Mouse (Mus musculus): Measurements from ENCODE around the gene Il17ra.
A peak's percentile ranks its signal among the peaks of the same experiment; 100 is the strongest.

Gene Il17ra

DNA sequence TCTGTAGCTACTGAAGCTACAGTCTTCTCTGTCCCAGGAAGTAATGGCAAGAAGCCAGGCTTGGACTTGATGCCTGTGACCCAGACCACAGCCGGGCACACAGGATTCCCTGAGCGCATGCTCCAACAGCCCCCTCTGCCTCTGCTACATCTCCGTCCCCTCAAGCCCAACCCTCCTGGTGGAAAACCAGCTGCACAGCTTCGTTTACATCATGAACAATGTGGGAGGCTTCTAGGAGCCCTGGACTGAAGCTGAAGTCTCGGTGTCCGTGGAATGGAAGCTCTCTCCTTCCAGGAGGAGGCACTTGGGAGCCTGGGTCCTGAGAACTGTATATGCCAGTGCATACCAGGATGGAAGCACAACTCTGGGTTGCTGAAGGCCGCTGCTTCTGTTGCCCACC lies 46.9 kb downstream of the Il17ra start:
- DNase-seq (ENCODE audit: low spot score) = no peak

DNA sequence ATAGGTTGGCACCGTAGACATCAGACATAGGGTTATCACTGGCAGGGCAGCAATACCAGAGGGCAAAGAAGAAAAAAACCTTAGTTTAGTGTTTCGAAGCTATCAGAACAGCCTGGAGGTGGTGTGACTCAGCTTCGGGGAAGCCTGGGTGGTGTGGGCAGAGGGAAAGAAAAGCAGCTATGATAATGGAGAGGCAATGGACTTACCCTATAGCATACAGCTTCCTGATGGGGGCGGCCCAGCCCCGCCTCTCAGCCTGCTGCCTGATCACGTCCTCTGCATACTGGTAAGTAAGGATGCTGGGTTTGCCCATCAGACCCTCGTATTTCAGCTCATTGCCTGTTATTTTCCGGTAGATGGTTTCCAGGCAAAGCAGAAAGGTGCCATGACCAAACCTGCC lies 47.4 kb downstream of the Il17ra start:
- DNase-seq (ENCODE audit: low spot score) = no peak

DNA sequence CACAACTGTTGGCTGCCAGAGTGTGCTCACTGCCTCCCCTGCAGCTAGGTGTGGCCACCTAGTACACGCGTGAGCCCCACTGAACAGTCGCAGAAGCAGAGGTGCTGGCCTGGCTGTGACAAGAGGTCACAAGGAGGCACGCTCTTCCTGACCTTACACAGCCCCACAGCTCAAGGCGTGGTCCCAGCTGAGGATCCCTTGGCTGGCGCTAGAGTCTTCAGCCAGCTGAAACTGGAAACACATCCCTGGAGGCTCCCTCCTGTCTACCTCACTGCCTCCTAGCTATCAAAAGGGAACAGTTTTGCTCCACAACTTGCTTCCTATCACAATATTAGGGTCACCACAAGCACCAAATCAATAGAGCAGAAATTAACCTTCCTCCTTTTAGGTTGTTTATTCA lies 48.2 kb downstream of the Il17ra start:
- no peak for DNase-seq (ENCODE audit: low spot score)

DNA sequence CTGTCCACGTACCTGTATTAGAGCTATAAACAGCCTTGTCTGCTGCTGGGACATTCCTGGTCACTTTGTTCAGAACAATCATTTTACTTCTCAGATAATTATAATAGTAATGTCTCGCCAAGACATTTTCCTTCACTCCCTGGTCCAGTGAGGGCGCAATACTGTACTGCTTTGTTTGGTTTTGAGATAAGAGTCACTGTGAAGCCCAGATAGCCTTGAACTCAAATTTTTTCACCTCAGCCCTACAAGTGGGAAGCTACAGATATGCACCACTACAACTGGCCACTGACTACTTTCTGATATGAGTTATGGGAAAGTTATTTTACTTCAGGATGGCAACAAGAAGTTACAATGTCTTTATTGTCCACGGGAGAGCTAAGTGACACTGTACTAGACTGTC lies 53.4 kb downstream of the Il17ra start:
- DNase-seq (ENCODE audit: low spot score) = no peak

DNA sequence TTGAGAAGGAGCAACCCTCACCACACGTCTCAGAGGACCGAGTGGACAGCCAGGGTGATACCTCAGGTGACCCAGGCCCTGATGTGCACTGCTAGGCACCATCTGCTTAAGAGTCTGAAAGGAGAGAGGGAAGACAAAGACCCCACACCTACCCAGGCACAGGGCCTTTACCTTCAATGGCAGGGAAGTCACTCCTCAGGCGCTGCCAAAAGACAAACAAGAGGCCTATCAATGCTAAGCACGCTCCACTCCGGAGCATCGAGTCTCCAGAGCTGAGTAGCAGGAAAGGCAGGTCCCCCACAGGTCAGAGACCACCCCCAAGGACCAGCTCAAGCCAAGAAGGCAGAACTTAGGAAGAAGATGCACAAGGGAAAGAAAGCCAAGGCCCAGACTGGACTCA lies 53.8 kb downstream of the Il17ra start:
- no peak for DNase-seq (ENCODE audit: low spot score)

DNA sequence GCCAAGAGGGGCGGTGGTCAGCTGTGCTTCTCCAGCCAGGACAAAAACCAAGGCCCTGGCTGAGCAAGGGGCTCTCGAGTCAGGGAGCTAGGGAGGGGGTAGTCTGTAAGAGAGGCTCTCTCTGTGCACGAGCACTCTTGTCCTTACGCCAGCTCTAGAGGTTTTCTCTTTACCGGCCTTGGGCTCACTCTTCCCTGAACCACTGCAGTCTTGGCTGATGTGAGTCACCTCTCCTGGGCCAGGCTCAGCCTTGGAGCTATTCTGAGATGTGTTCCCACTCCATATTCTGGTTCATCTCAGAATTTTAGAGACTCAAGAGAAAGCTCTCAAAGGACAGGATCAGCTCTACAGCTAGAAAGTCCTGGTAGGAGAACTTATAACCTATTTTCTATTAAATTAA lies 54.3 kb downstream of the Il17ra start:
- no peak for DNase-seq (ENCODE audit: low spot score)

DNA sequence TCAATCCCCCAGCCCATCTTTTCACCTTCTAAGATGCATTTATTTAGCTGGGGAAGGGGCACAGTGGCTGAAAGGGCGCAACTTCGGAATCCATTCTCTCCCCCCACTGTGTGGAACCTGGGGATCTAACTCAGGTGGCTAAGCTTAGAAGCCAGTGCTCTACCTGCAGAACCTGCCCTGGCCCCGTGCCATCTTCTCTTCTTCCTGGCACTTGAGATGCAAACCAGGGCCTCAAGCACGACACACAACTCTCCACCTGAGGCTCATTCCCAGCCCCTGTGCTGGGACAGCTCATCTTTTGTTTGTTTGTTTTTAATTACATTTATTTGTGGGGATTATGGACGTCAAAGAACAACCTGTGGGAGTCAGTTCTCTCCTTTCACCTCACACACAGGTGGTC lies 56.6 kb downstream of the Il17ra start:
- DNase-seq (ENCODE audit: low spot score) = no peak

DNA sequence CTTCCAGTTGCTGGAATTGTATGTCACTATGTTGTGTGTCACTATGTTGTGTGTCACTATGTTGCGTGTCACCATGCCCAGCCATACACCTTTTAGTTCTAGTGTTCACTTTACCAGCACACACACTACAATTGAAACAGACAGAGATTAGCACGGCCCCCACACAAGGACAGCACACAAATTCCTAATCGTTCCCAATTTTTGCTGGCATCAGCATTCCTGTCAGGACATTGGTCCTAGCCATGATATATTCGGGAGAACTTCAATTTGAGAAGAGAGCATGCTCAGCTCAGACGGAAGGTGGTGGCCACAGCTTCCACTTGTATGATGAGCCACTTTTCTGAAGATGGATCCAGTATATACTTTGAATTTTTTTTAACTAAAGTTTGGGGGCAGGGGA lies 61.7 kb downstream of the Il17ra start:
- DNase-seq (ENCODE audit: low spot score) = no peak

DNA sequence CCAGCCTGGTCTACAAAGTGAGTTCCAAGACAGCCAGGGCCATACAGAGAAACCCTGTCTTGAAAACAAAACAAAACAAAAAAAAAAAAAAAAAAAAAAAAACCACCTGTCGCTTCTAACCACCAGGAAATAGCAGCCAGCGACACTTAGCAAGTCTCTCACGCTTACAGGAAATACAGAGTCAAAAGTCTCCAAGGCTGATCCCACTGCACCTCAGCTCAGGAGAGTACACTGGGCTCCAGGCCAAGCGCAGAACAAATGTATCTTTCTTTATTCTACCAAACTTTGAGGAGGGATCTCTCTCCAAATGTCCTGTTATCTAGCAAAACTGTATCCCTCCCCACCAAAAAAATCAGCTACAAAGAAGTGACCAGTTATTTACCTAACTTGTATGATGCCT lies 66.1 kb downstream of the Il17ra start:
- DNase-seq (ENCODE audit: low spot score) = no peak

DNA sequence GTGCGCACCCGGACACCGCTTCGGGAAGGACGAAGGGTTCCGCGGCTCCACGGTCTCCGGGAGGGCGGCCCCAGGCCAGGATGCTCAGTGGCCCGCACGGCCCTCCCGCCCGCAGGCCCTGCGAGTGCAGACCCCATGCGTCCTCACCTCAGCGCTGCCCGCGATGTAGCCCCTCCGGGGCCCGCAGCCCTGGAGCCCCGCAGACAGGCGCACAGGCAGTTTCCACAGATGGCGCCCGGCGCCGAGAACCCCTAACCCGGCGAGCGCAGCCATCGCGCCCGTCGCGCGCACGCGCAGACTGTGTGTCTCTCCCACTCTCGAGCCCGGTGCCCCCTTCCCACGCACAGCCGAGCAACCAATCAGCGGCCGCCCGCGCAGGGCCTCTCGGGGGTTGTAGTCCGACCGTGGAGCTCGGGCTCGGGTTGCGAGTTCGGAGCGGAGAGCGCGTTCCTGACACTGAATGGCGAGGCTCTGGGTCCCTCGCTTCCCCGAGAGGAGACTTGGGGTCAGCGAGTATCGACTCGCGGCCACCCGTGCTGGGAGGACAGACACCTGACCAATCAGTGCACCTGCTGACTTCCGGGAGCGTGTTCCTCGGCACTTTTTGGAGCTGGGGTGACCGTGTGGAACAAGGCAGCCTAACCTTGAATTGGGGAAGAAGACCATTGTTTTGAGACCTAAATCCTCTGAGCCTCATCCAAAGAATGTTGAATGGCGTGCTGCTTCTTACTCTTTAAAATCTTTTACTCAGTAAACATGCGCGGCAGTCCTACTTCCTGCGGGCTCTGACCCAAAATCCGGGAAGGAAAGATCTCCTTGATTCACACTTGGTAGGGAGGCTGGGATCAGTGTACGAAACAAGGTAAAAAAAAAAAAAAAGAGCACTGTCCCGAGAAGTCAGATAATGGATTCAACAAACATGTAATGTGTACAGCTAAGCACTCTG lies 68.2 kb downstream of the Il17ra start, which contains the start of gene Hdhd5:
Hdhd5 (minus strand) TSS at position 300 of the 946 bp plus-strand sequence.
- DNase-seq (ENCODE audit: low spot score) = peak; percentile 89

DNA sequence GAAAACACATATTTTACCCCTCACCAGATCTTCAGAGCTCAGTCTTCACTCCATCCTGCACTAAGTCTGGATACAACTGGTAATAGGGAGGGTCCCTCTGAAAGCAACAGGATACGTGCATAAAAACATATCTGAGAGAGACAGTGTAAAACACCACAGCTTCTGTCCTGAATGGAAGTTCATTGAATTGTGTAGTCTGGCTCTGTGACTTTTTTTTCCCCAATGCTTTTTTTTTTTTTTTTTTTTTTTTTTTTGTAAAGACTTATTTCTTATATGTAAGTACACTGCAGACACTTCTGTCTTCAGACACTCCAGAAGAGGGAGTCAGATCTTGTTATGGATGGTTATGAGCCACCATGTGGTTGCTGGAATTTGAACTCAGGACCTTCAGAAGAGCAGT lies 69.5 kb downstream of the Il17ra start:
- DNase-seq (ENCODE audit: low spot score) = no peak

DNA sequence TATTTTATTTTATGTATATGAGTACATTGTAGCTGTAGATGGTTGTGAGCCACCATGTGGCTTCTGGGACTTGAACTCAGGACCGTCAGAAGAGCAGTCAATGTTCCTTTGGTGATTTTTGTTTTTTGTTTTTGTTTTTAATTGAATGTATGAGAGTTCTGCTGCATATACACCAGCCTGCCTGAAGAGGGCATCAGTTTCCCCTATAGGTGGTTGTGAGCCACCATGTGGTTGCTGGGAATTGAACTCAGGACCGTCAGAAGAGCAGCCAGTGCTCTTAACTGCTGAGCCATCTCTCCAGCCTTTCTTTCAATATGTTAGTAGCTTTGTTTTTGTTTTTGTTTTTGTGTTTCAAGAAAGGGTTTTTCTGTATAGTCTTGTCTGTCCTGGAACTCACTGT lies 73.3 kb downstream of the Il17ra start:
- DNase-seq (ENCODE audit: low spot score) = no peak
